Mouse (Mus musculus): Measurements from ENCODE around the gene Tigit.

DNA sequence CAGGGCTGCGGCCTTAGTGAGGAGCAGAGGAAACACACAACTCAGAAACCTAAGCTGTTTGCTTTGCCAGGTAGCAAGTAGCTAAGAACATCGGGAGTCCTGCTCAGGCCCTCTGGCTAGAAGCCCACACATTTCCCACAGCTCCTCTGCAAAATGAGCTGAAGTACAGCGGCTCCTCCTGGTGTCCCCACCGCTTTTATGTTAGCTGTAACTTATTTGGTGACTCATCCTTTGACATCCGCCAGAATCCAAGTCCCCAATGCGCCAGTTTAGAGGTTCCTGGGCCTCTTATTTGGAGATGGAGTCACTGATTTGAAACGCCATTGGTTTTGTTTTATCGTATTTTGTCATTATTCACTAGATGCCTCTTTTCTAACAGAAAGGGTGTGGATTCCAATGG is 36.6 kb upstream of the Tigit start:
- TF ChIP-seq POLR2A (IDR thresholded peaks at IDR 0.05; ENCODE audit: borderline replicate concordance, extremely low read depth, low read depth, low read length) (no peak), CTCF (IDR thresholded peaks at IDR 0.05; ENCODE audit: insufficient read depth, low read length) (no peak)

All from lung, adult 2 months (tissue).